Mouse (Mus musculus) intestine, postnatal 0 days (tissue): Measurements from ENCODE around the gene Cpsf2. TPM values are rescaled to one million over a fixed set of nuclear protein-coding genes. Genes with fewer than 3 reads are reported as not detected.
"Not testable (repeated sequence)": the region's sequence is repeated elsewhere in the genome, so short reads cannot be mapped to it uniquely, and the experiment has no call there.

Experiments used
- ATAC-seq: fragments of 200-750 bp; cut with Nextera tagmentation; 2 replicates; pipeline ENCODE4 v1.8.0; 2017; ENCODE audit warnings: mild to moderate bottlenecking, moderate TSS enrichment, moderate library complexity
- H3K27ac ChIP-seq: fragments of 300-500 bp; sonication (generic); 2 replicates; pipeline ENCODE4 v1.5.1; 2014; ENCODE audit warnings: mild to moderate bottlenecking, low read depth, low read length, moderate library complexity
- H3K27me3 ChIP-seq: fragments of 300-500 bp; sonication (generic); replicated peaks from 2 replicates; pipeline ENCODE4 v1.6.1; 2014; ENCODE audit warnings: low read length, mixed read lengths; ENCODE audit not compliant: control insufficient read depth, insufficient read depth
- H3K36me3 ChIP-seq: fragments of 300-500 bp; sonication (generic); 2 replicates; pipeline ENCODE4 v1.6.1; 2014; ENCODE audit warnings: mild to moderate bottlenecking, moderate library complexity; ENCODE audit not compliant: control insufficient read depth, insufficient read depth
- H3K4me1 ChIP-seq: fragments of 300-500 bp; sonication (generic); replicated peaks from 2 replicates; pipeline ENCODE4 v1.6.1; 2014; ENCODE audit warnings: antibody characterized with exemption, low read length, mixed read lengths; ENCODE audit not compliant: control insufficient read depth, insufficient read depth
- H3K4me2 ChIP-seq: fragments of 300-500 bp; sonication (generic); replicated peaks from 2 replicates; pipeline ENCODE4 v1.6.1; 2014; ENCODE audit warnings: low read depth, mild to moderate bottlenecking, moderate library complexity
- H3K4me3 ChIP-seq: fragments of 300-500 bp; sonication (generic); 2 replicates; pipeline ENCODE4 v1.5.1; 2014; ENCODE audit warnings: low read depth, low read length
- H3K9ac ChIP-seq: fragments of 300-500 bp; sonication (generic); 2 replicates; pipeline ENCODE4 v1.6.1; 2014; ENCODE audit warnings: mild to moderate bottlenecking, low read depth, low read length
- H3K9me3 ChIP-seq: fragments of 300-500 bp; sonication (generic); 2 replicates; pipeline ENCODE4 v1.6.1; 2016; ENCODE audit warnings: mixed run types; ENCODE audit not compliant: control insufficient read depth
- CTCF ChIP-seq: sonication (generic); IDR thresholded peaks from 2 replicates; pipeline ENCODE4 v1.5.1; 2016; ENCODE audit warnings: low read depth, mild to moderate bottlenecking, control low read depth, antibody characterized with exemption, moderate library complexity
- WGBS: fragments of 180-500 bp; shearing (Covaris S2); extraction: QIAGEN DNeasy Blood & Tissue Kit; methylation state at CpG from one replicate; pipeline ENCODE4 v1.1.7; 2014; 5-methylcytosine and 5-hydroxymethylcytosine counted together
- polyA plus RNA-seq: library from polyadenylated mRNA; unstranded; fragments of >200 nt; fragmentation: Nextera tagmentation; extraction: Ambion mirVana; gene quantifications from 2 replicates; pipeline ENCODE4 v1.2.1, GENCODE M21; 2015

Cpsf2 gene
- polyA plus RNA-seq = 12.4 and 12.7 TPM in 2 replicates

- Histone ChIP-seq H3K9me3 (no peaks in the 10 kb centered on the region), H3K36me3 (no peaks in the 10 kb centered on the region), H3K27me3 (no peaks in the 10 kb centered on the region), H3K9ac (peak within 1 kb of the TSS; percentile 95), H3K4me2 (peak within 1 kb of the TSS; percentile 77), H3K4me1 (no peaks in the 10 kb centered on the region), H3K27ac (peak within 1 kb of the TSS; percentile 91), H3K4me3 (peak within 1 kb of the TSS; percentile 97)
- TF ChIP-seq CTCF = no peak
- under 1% methylated on average over 77 of the region's 77 CpGs for WGBS
- peak; percentile 96 for ATAC-seq
Measured at GRCm38 (mm10) chr12:101975601-101976571, at the start of gene Cpsf2. TSS of gene Cpsf2 (plus strand) at chr12:101975988.

GRCm38 (mm10) chr12:101928423-101928822 lies 47.4 kb upstream of the Cpsf2 start:
- Histone ChIP-seq H3K9ac (no peak overlapping the region), H3K4me2 (no peak overlapping the region), H3K4me1 (no peaks in the 10 kb centered on the region), H3K27ac (no peak overlapping the region), H3K27me3 (no peaks in the 10 kb centered on the region), H3K9me3 (no peaks in the 10 kb centered on the region), H3K36me3 (peaks cover 70% of the 10 kb centered on the region), H3K4me3 (no peak overlapping the region)
- no peak for ATAC-seq
- 71% methylated on average over 1 of the region's 1 CpGs for WGBS
- no peak for TF ChIP-seq CTCF

GRCm38 (mm10) chr12:101935223-101935622 lies 40.6 kb upstream of the Cpsf2 start:
- Histone ChIP-seq H3K27ac (no peak overlapping the region), H3K4me3 (no peak overlapping the region), H3K4me2 (no peak overlapping the region), H3K27me3 (no peaks in the 10 kb centered on the region), H3K9me3 (no peaks in the 10 kb centered on the region), H3K4me1 (no peaks in the 10 kb centered on the region), H3K9ac (no peak overlapping the region), H3K36me3 (peaks cover 36% of the 10 kb centered on the region)
- no peak for ATAC-seq
- WGBS = 97% methylated on average over 3 of the region's 3 CpGs
- no peak for TF ChIP-seq CTCF

GRCm38 (mm10) chr12:101937572-101937971 lies 38.2 kb upstream of the Cpsf2 start:
- Histone ChIP-seq H3K4me3 (no peak overlapping the region), H3K4me1 (no peaks in the 10 kb centered on the region), H3K9ac (no peak overlapping the region), H3K27me3 (no peaks in the 10 kb centered on the region), H3K9me3 (no peaks in the 10 kb centered on the region), H3K36me3 (peaks cover 34% of the 10 kb centered on the region), H3K4me2 (no peak overlapping the region), H3K27ac (no peak overlapping the region)
- TF ChIP-seq CTCF = 0 out of 2 replicates have a peak, but pooled peaks have one; percentile 17
- no peak for ATAC-seq
- 87% methylated on average over 7 of the region's 7 CpGs for WGBS

- no peak overlapping the region for H3K4me2 ChIP-seq
- H3K4me3 ChIP-seq = no peak overlapping the region
- H3K9me3 ChIP-seq = no peaks in the 10 kb centered on the region
- peaks cover 23% of the 10 kb centered on the region for H3K36me3 ChIP-seq
- H3K27ac ChIP-seq = no peak overlapping the region
- H3K4me1 ChIP-seq = no peaks in the 10 kb centered on the region
- no peak for ATAC-seq
- H3K9ac ChIP-seq = no peak overlapping the region
- 93% methylated on average over 8 of the region's 8 CpGs for WGBS
- H3K27me3 ChIP-seq = no peaks in the 10 kb centered on the region
- TF ChIP-seq CTCF = no peak
Measured at GRCm38 (mm10) chr12:101947986-101948385, 27.8 kb upstream of the Cpsf2 start.

- TF ChIP-seq CTCF = no peak
- no peaks in the 10 kb centered on the region for H3K27me3 ChIP-seq
- H3K4me1 ChIP-seq = no peaks in the 10 kb centered on the region
- H3K4me3 ChIP-seq = no peak overlapping the region
- H3K9me3 ChIP-seq = no peaks in the 10 kb centered on the region
- WGBS = 76% methylated on average over 4 of the region's 4 CpGs
- no peak overlapping the region for H3K9ac ChIP-seq
- H3K27ac ChIP-seq = no peak overlapping the region
- no peak overlapping the region for H3K4me2 ChIP-seq
- H3K36me3 ChIP-seq = peaks cover 23% of the 10 kb centered on the region
- no peak for ATAC-seq
Measured at GRCm38 (mm10) chr12:101948801-101949200, 27.0 kb upstream of the Cpsf2 start.

GRCm38 (mm10) chr12:101955821-101956220 lies 20.0 kb upstream of the Cpsf2 start:
- H3K4me2 ChIP-seq, H3K4me1 ChIP-seq, H3K27me3 ChIP-seq, H3K36me3 ChIP-seq, H3K4me3 ChIP-seq, H3K9ac ChIP-seq, H3K27ac ChIP-seq, ATAC-seq, H3K9me3 ChIP-seq: not testable (repeated sequence)
- WGBS = 95% methylated on average over 8 of the region's 8 CpGs
